Mouse (Mus musculus) induced T-regulatory cell, adult 2 months (primary cell): ENCODE measurements around the gene Lrfn4.
A peak's percentile ranks its signal among the peaks of the same experiment; 100 is the strongest.
"Not testable (repeated sequence)": the region's sequence is repeated elsewhere in the genome, so short reads cannot be mapped to it uniquely, and the experiment has no call there.

Source experiments
- DNase-seq: peaks from one replicate; pipeline ENCODE4 v3.0.0-alpha.2; 2012; ENCODE audit warnings: low read depth

Gene Lrfn4

GRCm38 (mm10) chr19:4610109-4610508 is 5.4 kb downstream of the Lrfn4 start:
- no peak for DNase-seq

- DNase-seq = no peak
Measured at GRCm38 (mm10) chr19:4608511-4608910, 7.0 kb downstream of the Lrfn4 start.

GRCm38 (mm10) chr19:4607406-4607805 is 8.1 kb downstream of the Lrfn4 start:
- DNase-seq = no peak

- no peak for DNase-seq
Measured at GRCm38 (mm10) chr19:4605654-4606053, 9.8 kb downstream of the Lrfn4 start.

- peak; percentile 49 for DNase-seq
Measured at GRCm38 (mm10) chr19:4603801-4604723, 11.4 kb downstream of the Lrfn4 start.

- DNase-seq = no peak
Measured at GRCm38 (mm10) chr19:4602459-4602858, 13.0 kb downstream of the Lrfn4 start.

GRCm38 (mm10) chr19:4596071-4596470 is 19.4 kb downstream of the Lrfn4 start:
- no peak for DNase-seq

GRCm38 (mm10) chr19:4593792-4594522 is 21.5 kb downstream of the Lrfn4 start:
- no peak for DNase-seq

- no peak for DNase-seq
Measured at GRCm38 (mm10) chr19:4590025-4590424, 25.4 kb downstream of the Lrfn4 start.

- no peak for DNase-seq
Measured at GRCm38 (mm10) chr19:4589081-4589480, 26.4 kb downstream of the Lrfn4 start.

GRCm38 (mm10) chr19:4588430-4588829 is 27.0 kb downstream of the Lrfn4 start:
- DNase-seq = no peak

GRCm38 (mm10) chr19:4587426-4587825 is 28.0 kb downstream of the Lrfn4 start:
- DNase-seq = no peak

- not testable (repeated sequence) for DNase-seq
Measured at GRCm38 (mm10) chr19:4586783-4587182, 28.7 kb downstream of the Lrfn4 start.

GRCm38 (mm10) chr19:4583856-4584255 is 31.6 kb downstream of the Lrfn4 start:
- no peak for DNase-seq

- no peak for DNase-seq
Measured at GRCm38 (mm10) chr19:4579296-4579695, 36.2 kb downstream of the Lrfn4 start.

GRCm38 (mm10) chr19:4578799-4579198 is 36.7 kb downstream of the Lrfn4 start:
- DNase-seq = no peak

GRCm38 (mm10) chr19:4573241-4573640 is 42.2 kb downstream of the Lrfn4 start:
- DNase-seq = peak; percentile 13

GRCm38 (mm10) chr19:4572467-4572866 is 43.0 kb downstream of the Lrfn4 start:
- DNase-seq = no peak

GRCm38 (mm10) chr19:4572061-4572460 is 43.4 kb downstream of the Lrfn4 start:
- DNase-seq = no peak

- DNase-seq = no peak
Measured at GRCm38 (mm10) chr19:4571658-4572057, 43.8 kb downstream of the Lrfn4 start.

GRCm38 (mm10) chr19:4570815-4571214 is 44.7 kb downstream of the Lrfn4 start:
- no peak for DNase-seq

GRCm38 (mm10) chr19:4570237-4570613 is 45.2 kb downstream of the Lrfn4 start:
- DNase-seq = no peak
